Comparison of ENCODE assay signal across 18 mouse cellular contexts in the genomic region with DNA sequence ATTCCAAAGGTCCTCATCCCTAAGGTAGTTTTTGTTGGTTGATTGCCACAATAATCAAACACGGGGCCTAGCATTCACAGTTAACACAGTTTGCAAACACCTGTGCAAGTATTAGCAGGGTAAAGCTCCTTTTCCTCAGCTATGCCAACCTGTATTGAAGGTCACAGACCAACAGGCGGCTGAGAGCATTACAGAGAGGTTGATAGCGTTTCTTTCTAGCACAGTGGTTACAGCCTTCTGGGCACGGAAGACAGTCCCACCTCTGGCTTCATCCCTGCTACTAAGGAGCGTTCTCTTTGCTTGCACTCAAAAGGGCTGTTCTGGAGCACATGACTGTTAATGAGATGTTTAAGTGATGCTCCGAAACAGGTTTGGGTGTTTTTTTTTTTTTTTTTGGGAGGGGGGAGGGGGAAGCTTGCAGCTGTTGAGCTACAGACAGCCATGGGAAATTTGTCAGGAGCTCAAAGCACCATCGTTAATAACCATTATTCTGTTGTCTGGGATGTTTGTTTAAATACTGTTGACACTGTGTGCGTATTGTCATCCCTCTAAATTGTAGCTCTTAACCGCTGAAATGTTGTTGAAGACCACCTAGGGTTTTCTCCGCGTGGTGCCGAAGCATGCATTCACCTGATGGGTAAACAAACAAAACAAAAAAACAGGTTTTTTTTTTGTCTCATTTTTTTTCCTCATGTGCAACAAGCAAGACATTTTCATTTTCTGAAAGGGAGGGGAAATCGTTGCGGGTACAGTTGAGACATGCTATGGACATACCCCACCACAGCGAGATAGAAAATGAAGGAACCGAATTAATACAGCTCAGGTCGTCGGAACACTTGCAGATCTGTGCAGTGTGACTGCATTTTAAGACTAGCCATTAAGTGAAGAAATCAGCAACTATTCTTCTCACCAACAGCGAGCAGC. TPM values are rescaled to one million over a fixed set of nuclear protein-coding genes. Genes with fewer than 3 reads are reported as not detected.
DNase-seq lines count a peak whose midpoint lies in the region; ATAC-seq lines count a peak whose summit lies in the region.
"Had no signal": no experiment of that assay in that cellular context is flagged by ENCODE, and none has a peak within 500 bp of the region (broad histone marks: within the 10 kb centered on the region; RNA-seq: fewer than 3 reads in every experiment).

No protein-coding gene starts in this region.

- H3K4me3 ChIP-seq in embryonic facial prominence, embryonic 14.5 days (ENCODE audit: low read depth, low read length), result no peak overlapping the region
- H3K4me3 ChIP-seq in midbrain, embryonic 11.5 days (ENCODE audit: low read depth, low read length), result peak overlapping the region; percentile 22; the same call in 1 of the 2 replicates

- no peaks in the 10 kb centered on the region for H3K9me3 ChIP-seq in embryonic facial prominence, embryonic 14.5 days (ENCODE audit: control insufficient read depth, low read length)
- no peaks in the 10 kb centered on the region for H3K9me3 ChIP-seq in midbrain, embryonic 11.5 days (ENCODE audit: control insufficient read depth, low read length)
- H3K9me3 ChIP-seq: heart, embryonic 15.5 days; limb, embryonic 13.5 days had no signal

- 2% methylated on average over 19 of the region's 19 CpGs for WGBS in embryonic facial prominence, embryonic 14.5 days
- under 1% methylated on average over 19 of the region's 19 CpGs for WGBS in midbrain, embryonic 11.5 days

- peaks cover 97% of the 10 kb centered on the region for H3K27me3 ChIP-seq in embryonic facial prominence, embryonic 14.5 days (replicated peaks; ENCODE audit: control insufficient read depth, insufficient read depth, low read length)
- peaks cover 91% of the 10 kb centered on the region for H3K27me3 ChIP-seq in midbrain, embryonic 11.5 days (ENCODE audit: control insufficient read depth, insufficient read depth, low read length)

- 0 out of 2 replicates have a peak overlapping the region, but pooled peaks have one; percentile 50 for H3K4me2 ChIP-seq in embryonic facial prominence, embryonic 14.5 days (ENCODE audit: low read depth, low read length)
- peak overlapping the region; percentile 55 for H3K4me2 ChIP-seq in midbrain, embryonic 11.5 days

- H3K36me3 ChIP-seq in embryonic facial prominence, embryonic 14.5 days (ENCODE audit: control insufficient read depth, insufficient read depth, low read length), result no peaks in the 10 kb centered on the region
- no peaks in the 10 kb centered on the region for H3K36me3 ChIP-seq in midbrain, embryonic 11.5 days (ENCODE audit: control insufficient read depth, insufficient read depth, low read length)
- H3K36me3 ChIP-seq: heart, embryonic 15.5 days; limb, embryonic 13.5 days had no signal

- no peaks in the 10 kb centered on the region for H3K4me1 ChIP-seq in embryonic facial prominence, embryonic 14.5 days (ENCODE audit: control insufficient read depth, insufficient read depth, low read length)
- H3K4me1 ChIP-seq in midbrain, embryonic 11.5 days (ENCODE audit: control insufficient read depth, insufficient read depth, low read length), result peaks cover 41% of the 10 kb centered on the region

- H3K9ac ChIP-seq in embryonic facial prominence, embryonic 14.5 days (ENCODE audit: low read depth, low read length), result no peak overlapping the region
- H3K9ac ChIP-seq in midbrain, embryonic 11.5 days (ENCODE audit: low read length), result no peak overlapping the region
- H3K9ac ChIP-seq: heart, embryonic 15.5 days; liver, postnatal 0 days had no signal

- no peak for ATAC-seq in embryonic facial prominence, embryonic 14.5 days (ENCODE audit: low read depth)
- no peak for ATAC-seq in midbrain, embryonic 11.5 days (ENCODE audit: low FRiP score)
- ATAC-seq: liver, postnatal 0 days had no signal

- intact Hi-C loops in gastrocnemius, postnatal 14 days (cut with DNase I; ENCODE audit: low total_unique reads), result no loop called here

- peak; percentile 72 for DNase-seq in retina, postnatal 1 day
- no peak for DNase-seq in retina, embryonic 14.5 days (ENCODE audit: low spot score)
- DNase-seq in embryonic facial prominence, embryonic 14.5 days (ENCODE audit: low spot score), result no peak
- DNase-seq in midbrain, embryonic 11.5 days (ENCODE audit: low spot score, missing footprints), result peak; percentile 95
- DNase-seq in layer of hippocampus, postnatal 36 days, result no peak
- no peak for DNase-seq in gastrocnemius, postnatal 14 days
- DNase-seq in right cerebral cortex, adult 18-20 months, result no peak
- DNase-seq: adrenal gland, postnatal 10 days; cerebellum, postnatal 14 days; gastrocnemius, postnatal 10 days; kidney, postnatal 10 days; liver, postnatal 0 days; thymus, postnatal 4 days had no signal

- no peak overlapping the region for H3K27ac ChIP-seq in embryonic facial prominence, embryonic 14.5 days (replicated peaks; ENCODE audit: low read depth, low read length)
- no peak overlapping the region for H3K27ac ChIP-seq in midbrain, embryonic 11.5 days (ENCODE audit: low read depth, low read length)
- H3K27ac ChIP-seq: heart, embryonic 15.5 days; limb, embryonic 13.5 days; macrophage had no signal

RNA-seq across cellular contexts. Expression of gene Ostm1, which starts 6.9 kb away (rescaled TPM):
- polyA plus RNA-seq in embryonic facial prominence, embryonic 14.5 days (2014; fragmentation: Nextera tagmentation; extraction: Ambion mirVana), result 13.0 and 13.8 TPM in 2 replicates
- polyA plus RNA-seq in midbrain, embryonic 11.5 days (2014; fragmentation: Nextera tagmentation; extraction: Ambion mirVana), result 28.5 and 29.2 TPM in 2 replicates
- total RNA-seq in layer of hippocampus, postnatal 36 days (2021), result 10 to 100 TPM; 55.7 to 57.0 TPM
- total RNA-seq in gastrocnemius, postnatal 14 days (2021), result 10 to 100 TPM; 12.2 to 12.9 TPM

RNA-seq across cellular contexts. Expression of gene Nr2e1, which starts 7.1 kb away (rescaled TPM):
- 1.4 and 1.8 TPM in 2 replicates for polyA plus RNA-seq in embryonic facial prominence, embryonic 14.5 days (2014; fragmentation: Nextera tagmentation; extraction: Ambion mirVana)
- 32.2 and 32.6 TPM in 2 replicates for polyA plus RNA-seq in midbrain, embryonic 11.5 days (2014; fragmentation: Nextera tagmentation; extraction: Ambion mirVana)
- 10 to 100 TPM; 14.1 TPM for total RNA-seq in layer of hippocampus, postnatal 36 days (2021)
- total RNA-seq in gastrocnemius, postnatal 14 days (2021), result not detected
- total RNA-seq: adrenal gland, postnatal 10 days; gastrocnemius, postnatal 10 days; neutrophil, adult 5-6 weeks had no signal
- polyA plus RNA-seq: heart, embryonic 15.5 days; limb, embryonic 13.5 days; liver, postnatal 0 days; macrophage; stomach, embryonic 14.5 days had no signal

Comparison
In these comparisons a context has a peak if more than half of its experiments do, and no peak if none do; other contexts are left out.
1. DNase-seq: peak in retina, postnatal 1 day (single experiment) and midbrain, embryonic 11.5 days (single experiment); none in retina, embryonic 14.5 days (single experiment), embryonic facial prominence, embryonic 14.5 days (single experiment), layer of hippocampus, postnatal 36 days (0 of 2), gastrocnemius, postnatal 14 days (single experiment) and right cerebral cortex, adult 18-20 months (single experiment).
2. RNA of gene Ostm1, which starts 6.9 kb away (total RNA-seq): 55.7 to 57.0 TPM in layer of hippocampus, postnatal 36 days; 12.2 to 12.9 TPM in gastrocnemius, postnatal 14 days; every median in the first group is over 4 times any median in the second.
3. RNA of gene Nr2e1, which starts 7.1 kb away (total RNA-seq): 14.1 TPM in layer of hippocampus, postnatal 36 days; not detected in gastrocnemius, postnatal 14 days; every median in the first group is over 10 times any median in the second.